Mouse (Mus musculus) spleen, embryonic (tissue): Measurements from ENCODE around the gene Bicc1.

Experiments
- CTCF ChIA-PET: fragments of 350-600 bp; sonication (Branson Sonifier 250); formaldehyde crosslinking; loops from one replicate; lab custom pipeline; 2022; lab: Charles Lee

Bicc1 gene

DNA sequence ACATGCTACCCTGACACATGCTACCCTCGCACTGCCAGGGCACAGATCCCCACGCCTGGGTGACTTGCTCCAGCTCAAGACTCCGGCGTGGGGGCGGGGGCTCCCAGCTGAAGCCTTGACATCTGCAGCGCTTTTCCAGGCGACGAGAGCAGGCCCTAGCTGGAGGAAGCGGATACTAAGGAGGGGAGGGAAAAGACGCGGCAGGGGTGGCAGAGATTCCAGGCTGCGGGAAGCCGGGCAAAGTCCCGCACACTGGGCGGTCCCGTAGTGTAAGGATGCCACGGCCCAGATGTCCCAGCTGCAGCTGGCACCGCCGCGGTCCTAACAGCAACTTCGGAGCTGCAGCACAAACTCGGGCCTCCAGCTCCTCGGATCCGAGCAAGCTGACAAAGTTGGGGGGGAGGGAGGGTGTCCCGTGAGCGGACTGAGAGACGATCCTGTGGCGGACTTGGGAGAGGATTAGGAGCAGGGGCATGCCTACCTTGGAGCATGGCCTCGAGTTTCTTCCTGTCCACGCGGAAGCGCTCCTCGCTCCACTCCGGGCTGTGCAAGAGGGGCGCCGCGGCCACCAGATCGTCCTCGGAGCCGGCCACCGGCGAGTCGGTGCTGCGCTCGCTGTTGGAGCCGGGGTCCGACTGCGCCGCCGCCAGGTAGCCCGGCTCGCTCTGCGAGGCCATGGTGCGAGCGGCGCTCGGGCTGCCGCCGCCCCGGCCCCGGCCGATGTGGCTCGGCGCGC lies 392 bp downstream of the Bicc1 start:
- CTCF ChIA-PET: no interaction called here

DNA sequence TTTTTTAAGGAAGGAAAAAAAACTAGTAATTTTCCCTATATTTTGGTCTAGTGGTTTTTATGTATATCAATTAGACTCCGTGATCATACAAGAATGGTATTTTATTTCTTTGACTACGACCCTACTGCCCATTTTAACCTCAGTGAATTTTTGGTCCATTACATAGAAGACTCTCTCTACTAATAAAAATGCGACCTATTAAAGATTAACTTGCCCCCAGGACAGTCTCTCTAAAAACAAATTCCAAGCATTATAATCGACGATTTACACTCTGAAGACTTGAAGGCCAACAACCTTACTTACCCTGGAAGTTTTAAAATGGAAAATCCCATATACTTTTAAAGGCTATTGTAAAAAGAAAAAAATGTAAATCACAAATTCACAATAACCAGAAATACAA lies 2.9 kb downstream of the Bicc1 start:
- CTCF ChIA-PET: no interaction called here

DNA sequence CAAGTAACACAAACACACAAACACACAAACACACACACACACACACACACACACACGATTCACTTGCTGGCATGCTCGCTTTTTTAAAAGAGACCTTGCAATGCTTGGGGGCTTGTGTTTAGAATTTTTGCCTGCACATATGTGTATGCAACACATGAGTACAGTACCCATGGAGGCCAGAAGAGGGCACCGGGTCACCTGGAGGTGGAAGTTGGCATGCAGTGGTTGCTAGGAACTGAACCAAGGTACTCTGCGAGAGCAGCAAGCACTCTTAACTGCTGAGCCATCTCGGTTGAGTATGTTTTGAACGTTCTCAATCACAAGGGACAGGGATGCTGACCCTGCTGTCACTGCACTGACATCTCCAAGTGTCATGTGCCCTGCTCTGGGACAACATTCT lies 5.9 kb downstream of the Bicc1 start:
- CTCF ChIA-PET: no interaction called here

- CTCF ChIA-PET: no interaction called here
Observed at GRCm38 (mm10) chr10:71153138-71153537, 6.4 kb downstream of the Bicc1 start.

DNA sequence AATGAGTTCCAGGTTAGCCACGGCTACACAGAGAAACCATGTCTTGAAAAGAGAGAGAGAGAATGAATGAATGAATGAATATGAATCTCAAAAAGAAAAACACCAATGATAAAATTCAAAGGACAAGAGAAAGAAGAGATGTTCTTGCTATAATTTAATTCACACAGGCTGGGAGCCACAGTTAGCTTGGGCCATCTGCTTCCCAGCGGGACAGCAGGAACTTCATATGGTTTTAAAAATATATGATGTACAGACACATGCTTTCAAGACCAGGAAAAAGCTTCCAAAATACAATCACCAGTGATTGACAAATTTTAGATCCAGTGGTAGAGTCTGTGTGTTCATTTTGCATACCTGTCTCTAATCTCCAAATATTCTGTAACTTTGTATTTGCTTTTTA lies 9.0 kb downstream of the Bicc1 start:
- CTCF ChIA-PET: no interaction called here

DNA sequence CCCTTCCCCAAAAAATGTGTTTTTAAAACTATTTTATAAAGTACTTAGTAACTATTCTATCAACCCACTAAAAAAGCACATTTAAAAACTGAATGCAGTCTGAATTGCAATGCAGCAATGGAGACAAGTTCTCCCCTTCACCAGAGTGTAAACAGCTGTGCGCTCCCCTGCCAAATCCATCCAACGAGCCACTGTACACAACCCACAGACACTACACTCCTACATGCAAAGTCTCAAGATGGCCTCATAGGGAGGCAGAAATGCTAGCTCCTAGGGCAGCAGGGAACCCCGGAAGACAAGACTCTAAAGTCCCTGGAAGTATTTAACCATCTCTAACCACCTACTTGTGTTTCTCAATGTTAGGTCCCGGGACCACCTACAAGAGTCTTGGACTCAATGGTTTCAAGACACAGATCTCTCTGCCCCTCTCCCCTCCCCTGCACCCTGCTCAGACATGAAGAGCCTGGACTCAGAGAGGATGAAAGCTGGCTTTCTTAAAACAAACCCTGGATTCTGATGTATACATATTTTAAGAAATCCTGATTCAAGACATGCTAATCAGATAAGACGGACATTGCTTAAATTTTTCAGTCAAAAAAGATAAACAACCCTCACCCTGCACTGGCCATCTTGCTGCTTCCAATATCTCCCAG lies 10.4 kb downstream of the Bicc1 start:
- CTCF ChIA-PET: no interaction called here

GRCm38 (mm10) chr10:71148226-71148625 lies 11.3 kb downstream of the Bicc1 start:
- CTCF ChIA-PET: no interaction called here

DNA sequence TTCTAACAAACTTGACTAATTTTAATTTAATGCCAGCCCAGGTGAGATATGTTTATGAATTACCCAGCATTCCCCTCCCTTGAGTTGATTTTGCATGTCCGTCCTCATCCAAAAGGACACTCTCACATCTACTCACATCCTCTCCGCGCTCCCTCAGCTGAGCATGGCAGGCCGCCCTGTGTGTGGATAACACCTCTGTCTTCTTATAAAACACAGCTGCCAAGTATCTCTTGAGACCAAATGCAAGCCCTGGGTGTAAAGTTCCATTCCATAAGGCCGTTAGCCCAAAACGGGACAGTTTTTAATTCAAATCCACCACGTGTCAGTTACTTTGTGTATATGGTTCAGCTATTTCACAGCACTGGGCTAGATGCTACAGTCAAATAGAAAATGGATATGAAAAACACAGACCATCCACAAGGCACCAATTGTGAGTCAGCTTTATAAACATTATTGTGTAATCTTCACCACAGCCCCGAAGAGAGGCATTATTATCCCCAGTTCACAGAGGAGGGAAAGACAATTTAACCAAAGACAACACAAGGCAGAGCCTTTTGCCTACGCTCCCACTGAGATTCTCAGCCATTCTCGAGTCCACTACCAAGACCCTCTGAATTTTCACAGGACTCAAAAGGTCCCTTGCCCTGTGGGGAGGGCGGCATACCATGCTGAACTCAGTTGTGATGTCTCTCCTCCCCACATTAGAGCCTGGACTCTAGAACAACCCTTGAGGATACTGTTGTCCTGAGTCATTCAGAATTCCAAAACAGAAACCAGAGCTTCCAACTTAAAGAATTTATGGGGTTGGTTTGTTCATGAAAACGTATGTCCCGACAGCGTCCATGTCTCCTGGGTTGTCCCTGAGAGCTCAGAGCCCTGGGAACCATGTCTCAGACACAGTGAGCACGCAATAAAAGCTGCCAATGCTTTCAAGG lies 12.6 kb downstream of the Bicc1 start:
- CTCF ChIA-PET: no interaction called here

DNA sequence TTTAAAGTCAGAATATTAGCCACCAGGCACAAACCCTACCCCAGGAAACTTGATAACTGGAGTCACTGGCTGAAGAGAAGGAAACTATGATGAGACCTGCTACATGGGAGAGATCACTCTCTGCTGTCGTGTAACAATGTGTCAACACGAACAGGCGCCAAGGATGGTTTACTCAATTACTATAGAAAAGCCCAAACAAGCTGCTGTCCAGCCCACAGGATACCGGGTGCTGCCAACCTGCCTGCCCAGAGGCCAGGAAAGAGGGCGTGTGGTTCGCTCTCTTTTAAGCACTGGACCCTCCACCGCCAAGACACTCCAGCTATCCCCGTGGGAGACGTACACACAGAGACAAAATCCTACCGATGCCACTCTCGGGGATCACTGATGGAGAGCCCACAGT lies 13.7 kb downstream of the Bicc1 start:
- CTCF ChIA-PET: no interaction called here

GRCm38 (mm10) chr10:71144191-71144590 lies 15.3 kb downstream of the Bicc1 start:
- CTCF ChIA-PET: no interaction called here

DNA sequence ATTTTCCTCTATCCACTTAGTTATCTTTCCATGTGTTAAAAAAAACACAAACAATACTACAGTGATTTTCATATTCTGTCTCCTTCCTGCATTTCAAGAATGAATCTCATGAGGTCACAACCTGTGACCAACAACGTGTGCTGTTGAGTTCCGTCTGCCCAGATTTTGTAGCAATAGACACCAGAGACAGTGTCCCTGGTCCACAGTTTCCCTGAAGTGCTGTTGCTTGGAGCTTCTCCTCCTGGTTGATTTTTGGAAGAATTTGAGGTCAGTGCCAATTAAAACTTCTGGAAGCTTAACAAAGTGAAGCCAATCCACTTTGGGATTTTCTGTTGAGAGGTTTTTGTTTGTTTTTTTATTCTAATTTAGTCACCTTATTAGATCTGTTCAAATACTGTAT lies 16.9 kb downstream of the Bicc1 start:
- CTCF ChIA-PET: no interaction called here

DNA sequence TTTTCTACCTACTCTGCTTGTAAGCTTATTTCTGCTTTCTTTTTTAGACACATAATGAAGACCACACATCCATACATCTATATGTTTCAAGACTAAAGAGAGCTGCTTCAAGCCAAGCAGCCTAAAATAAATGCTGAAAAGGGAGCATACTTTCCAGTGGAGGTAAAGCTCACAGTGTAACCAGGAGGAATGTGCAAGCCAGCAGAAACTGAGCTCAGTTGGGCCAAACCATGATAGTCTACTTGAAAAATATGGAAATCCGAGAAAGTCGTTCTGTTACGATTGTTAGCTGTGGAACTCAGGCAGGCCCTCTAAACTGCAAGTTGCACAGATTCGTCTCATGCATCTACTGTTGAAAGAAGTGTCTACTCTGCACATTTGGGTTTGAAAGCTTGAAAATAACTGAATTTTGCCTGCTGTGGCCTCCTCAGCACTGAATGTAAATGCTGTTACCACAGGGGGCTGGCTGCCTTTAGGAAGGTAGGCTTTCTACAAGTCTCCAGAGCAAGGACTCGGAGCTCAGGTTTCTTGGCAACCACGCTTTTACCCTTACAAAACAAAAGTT lies 19.1 kb downstream of the Bicc1 start:
- CTCF ChIA-PET: no interaction called here

GRCm38 (mm10) chr10:71138852-71139197 lies 20.7 kb downstream of the Bicc1 start:
- CTCF ChIA-PET: no interaction called here

DNA sequence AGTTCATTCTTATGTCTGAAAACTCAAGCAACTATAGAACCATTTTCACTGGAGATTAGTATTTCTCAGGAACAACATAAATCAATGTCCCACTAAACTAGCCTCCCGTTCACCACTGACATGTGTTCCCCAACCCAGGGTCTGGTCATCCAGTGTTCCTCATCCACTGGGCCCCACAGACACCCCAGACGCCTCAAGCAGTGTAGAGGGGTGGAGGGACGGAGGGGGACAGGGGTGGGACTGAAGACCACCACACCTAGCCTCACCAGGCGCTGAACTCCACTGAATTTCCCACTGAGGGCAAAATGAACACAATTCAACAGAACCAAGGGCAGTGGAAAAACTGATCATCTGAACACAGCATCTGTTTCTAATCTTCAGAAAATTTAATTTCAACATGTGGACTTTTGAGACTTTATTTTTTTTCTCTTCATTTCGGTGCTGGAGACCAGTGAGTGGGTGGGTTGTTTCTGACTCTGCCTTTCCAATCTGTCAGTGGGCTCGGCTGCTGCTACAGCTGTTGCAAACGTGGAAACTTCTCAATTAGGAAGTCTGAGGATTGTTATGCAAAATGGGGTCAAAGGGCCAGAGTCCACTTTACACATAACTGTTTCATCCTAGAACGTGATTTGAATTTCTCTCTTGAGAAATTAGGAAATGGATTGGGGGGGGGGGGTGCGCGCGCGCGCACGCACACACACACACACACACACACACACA lies 21.2 kb downstream of the Bicc1 start:
- CTCF ChIA-PET: no interaction called here

- CTCF ChIA-PET: no interaction called here
Observed at GRCm38 (mm10) chr10:71137606-71138005, 21.9 kb downstream of the Bicc1 start.

GRCm38 (mm10) chr10:71131333-71131732 lies 28.2 kb downstream of the Bicc1 start:
- CTCF ChIA-PET: no interaction called here

GRCm38 (mm10) chr10:71130261-71130660 lies 29.2 kb downstream of the Bicc1 start:
- CTCF ChIA-PET: no interaction called here

- CTCF ChIA-PET: interaction anchor here (0.6 kb wide), 1 partner anchor 1411 kb away, joined by 8 read pairs; no protein-coding TSS in a partner anchor
Observed at GRCm38 (mm10) chr10:71127951-71128331, 31.6 kb downstream of the Bicc1 start.

DNA sequence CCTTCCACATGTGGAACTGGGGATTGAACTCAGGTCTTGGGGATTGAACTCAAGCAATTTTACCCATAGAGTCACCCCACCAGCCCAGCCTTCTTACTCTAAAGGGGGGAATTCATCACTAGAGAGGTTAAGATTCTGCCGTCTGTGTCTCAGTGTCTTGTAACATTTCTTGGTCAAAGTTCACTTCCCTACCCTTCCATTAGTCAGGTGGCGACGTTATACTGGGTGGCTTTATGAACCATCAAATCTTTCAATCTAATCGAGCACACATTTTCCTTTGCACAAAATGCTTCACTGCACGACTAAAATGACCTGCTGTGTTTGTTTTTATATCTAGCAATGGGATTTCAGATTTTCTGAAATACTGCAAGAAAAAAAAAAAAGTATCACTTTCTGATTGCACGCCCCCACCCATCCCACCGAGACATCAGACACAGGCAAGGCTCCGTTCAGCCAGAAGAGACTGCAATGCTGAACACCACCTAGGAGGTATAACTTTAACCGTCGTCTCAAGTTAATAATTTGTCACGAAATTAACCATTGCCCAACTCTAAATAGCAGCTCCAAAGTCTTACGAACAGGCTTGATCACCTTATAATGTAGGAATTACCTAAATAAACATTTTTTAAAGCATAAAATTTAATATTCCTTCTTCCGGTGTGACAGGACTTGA lies 32.1 kb downstream of the Bicc1 start:
- CTCF ChIA-PET: interaction anchor here (0.6 kb wide), 1 partner anchor 1411 kb away, joined by 8 read pairs; no protein-coding TSS in a partner anchor

- CTCF ChIA-PET: no interaction called here
Observed at GRCm38 (mm10) chr10:71123974-71124373, 35.5 kb downstream of the Bicc1 start.

DNA sequence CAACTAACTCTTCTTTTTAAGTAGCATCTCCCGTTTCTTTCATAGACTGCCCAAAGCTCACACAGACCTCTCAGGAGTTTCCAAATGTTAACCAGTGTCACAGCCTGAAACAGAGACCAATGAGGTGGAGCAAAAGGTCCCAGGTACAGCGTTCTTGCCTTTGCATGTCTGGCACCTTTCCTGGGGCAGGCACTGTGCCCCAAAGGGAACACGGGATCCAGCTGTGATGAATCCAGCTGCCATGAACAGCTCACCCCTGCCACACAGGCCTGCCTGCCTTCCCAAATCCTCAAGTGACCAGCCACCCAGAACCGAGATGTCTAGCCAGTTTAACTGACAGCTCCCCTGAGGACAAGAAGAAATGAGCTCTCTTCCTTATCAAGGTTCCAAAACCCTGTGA lies 36.1 kb downstream of the Bicc1 start:
- CTCF ChIA-PET: no interaction called here
